Mouse (Mus musculus): ENCODE results near the gene Fcgr4.

DNA sequence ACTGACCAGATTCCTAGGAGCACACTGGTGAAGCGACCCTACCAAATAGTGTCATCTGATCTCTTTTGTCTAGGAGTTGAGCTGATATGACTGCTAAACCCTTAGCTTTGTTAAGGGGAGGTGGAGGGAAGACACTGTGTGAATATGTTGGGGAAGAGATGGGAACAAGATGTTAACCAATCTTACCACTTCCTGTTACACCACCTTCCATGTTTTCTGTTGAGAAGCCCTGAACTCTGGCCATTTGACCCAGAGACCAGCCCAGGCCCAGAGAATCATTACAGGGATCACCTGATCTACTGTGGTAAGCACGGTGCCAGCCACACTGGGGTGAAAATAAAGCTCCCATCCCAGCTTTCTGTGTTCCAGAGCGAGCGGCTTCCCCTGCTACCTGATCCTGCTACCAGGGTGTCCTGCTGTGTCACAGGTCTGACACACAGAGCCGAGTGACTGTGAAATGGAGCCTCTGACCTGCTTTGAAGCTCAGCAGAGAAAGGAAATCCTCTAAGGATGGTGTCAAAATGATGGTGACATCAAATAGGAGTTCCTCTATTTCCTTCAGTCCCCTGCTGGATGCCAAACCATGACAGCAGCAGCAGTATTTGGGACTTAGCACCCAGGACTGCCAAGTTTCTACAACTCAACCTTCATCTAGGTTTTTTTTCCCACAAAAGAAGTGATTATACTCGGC, 1.1 kb upstream of the Fcgr4 start:
- no peak for TF ChIP-seq CTCF (IDR thresholded peaks at IDR 0.05; ENCODE audit: control insufficient read depth, insufficient read depth, low read length)
- no peak for TF ChIP-seq POLR2A (IDR thresholded peaks at IDR 0.05; ENCODE audit: borderline replicate concordance, control insufficient read depth, low read depth, low read length)

Measured in bone marrow, adult 2 months (tissue).